Mouse (Mus musculus) kidney, postnatal 0 days (tissue): ENCODE data around the gene Olfr811. TPM values are rescaled to one million over a fixed set of nuclear protein-coding genes. Genes with fewer than 3 reads are reported as not detected.

Source experiments
- ATAC-seq: fragments of 200-750 bp; cut with Nextera tagmentation; replicated peaks from 2 replicates; pipeline ENCODE4 v1.8.0; 2017; ENCODE audit warnings: low read depth, moderate number of reproducible peaks, moderate TSS enrichment, moderate library complexity; ENCODE audit not compliant: low FRiP score
- DNase-seq: peaks from one replicate; pipeline ENCODE4 v3.0.0-alpha.2; 2016; ENCODE audit warnings: low spot score
- H3K27ac ChIP-seq: fragments of 300-500 bp; sonication (generic); 2 replicates; pipeline ENCODE4 v1.5.1; 2014; ENCODE audit warnings: mild to moderate bottlenecking
- H3K27me3 ChIP-seq: fragments of 300-500 bp; sonication (generic); 2 replicates; pipeline ENCODE4 v1.6.1; 2014; ENCODE audit warnings: low read length, mixed read lengths; ENCODE audit not compliant: insufficient read depth
- H3K36me3 ChIP-seq: fragments of 300-500 bp; sonication (generic); 2 replicates; pipeline ENCODE4 v1.6.1; 2014; ENCODE audit warnings: low read length, mixed read lengths; ENCODE audit not compliant: insufficient read depth
- H3K4me1 ChIP-seq: fragments of 300-500 bp; sonication (generic); replicated peaks from 2 replicates; pipeline ENCODE4 v1.6.1; 2014; ENCODE audit warnings: antibody characterized with exemption, low read length, mixed read lengths; ENCODE audit not compliant: insufficient read depth
- H3K4me2 ChIP-seq: fragments of 300-500 bp; sonication (generic); 2 replicates; pipeline ENCODE4 v1.6.1; 2014; ENCODE audit warnings: mild to moderate bottlenecking, low read length, moderate library complexity, mixed read lengths
- H3K4me3 ChIP-seq: fragments of 300-500 bp; sonication (generic); replicated peaks from 2 replicates; pipeline ENCODE4 v1.5.1; 2014; ENCODE audit warnings: low read depth, low read length
- H3K9ac ChIP-seq: fragments of 300-500 bp; sonication (generic); 2 replicates; pipeline ENCODE4 v1.6.1; 2014; ENCODE audit warnings: low read depth, low read length
- H3K9me3 ChIP-seq: fragments of 300-500 bp; sonication (generic); replicated peaks from 2 replicates; pipeline ENCODE4 v1.6.1; 2016; ENCODE audit warnings: low read length, inconsistent platforms, mixed read lengths
- CTCF ChIP-seq: IDR thresholded peaks from 2 replicates; pipeline ENCODE4 v1.5.1; 2016; ENCODE audit warnings: antibody characterized with exemption, low read depth, mild to moderate bottlenecking, moderate library complexity
- WGBS: fragments of 180-500 bp; shearing (Covaris S2); extraction: QIAGEN DNeasy Blood & Tissue Kit; methylation state at CpG from one replicate; pipeline ENCODE4 v1.1.7; 2014; 5-methylcytosine and 5-hydroxymethylcytosine counted together
- polyA plus RNA-seq: library from polyadenylated mRNA; unstranded; fragments of >200 nt; fragmentation: Nextera tagmentation; extraction: Ambion mirVana; gene quantifications from 2 replicates; pipeline ENCODE4 v1.2.1, GENCODE M21; 2015

Olfr811 gene
- polyA plus RNA-seq, result not detected in 2 replicates

- H3K4me3 ChIP-seq, result no peak within 1 kb of the TSS
- ATAC-seq, result no peak
Measured at GRCm38 (mm10) chr10:129804296-129804695, at the start of gene Olfr811. Gene Olfr811 (minus strand): TSS chr10:129804396.

GRCm38 (mm10) chr10:129847343-129847742 lies 43.1 kb upstream of the Olfr811 start:
- Histone ChIP-seq H3K4me2 (no peak overlapping the region), H3K9ac (no peak overlapping the region), H3K9me3 (no peaks in the 10 kb centered on the region), H3K4me1 (no peaks in the 10 kb centered on the region), H3K36me3 (no peaks in the 10 kb centered on the region), H3K4me3 (no peak overlapping the region), H3K27ac (no peak overlapping the region), H3K27me3 (no peaks in the 10 kb centered on the region)
- 92% methylated on average over 1 of the region's 1 CpGs for WGBS
- no peak for TF ChIP-seq CTCF
- DNase-seq (no peak), ATAC-seq (no peak)

More at GRCm38 (mm10) chr10:129804296-129804695, at the start of gene Olfr811:
- WGBS, result 78% methylated on average over 4 of the region's 4 CpGs
- Histone ChIP-seq H3K27ac (no peak within 1 kb of the TSS), H3K9me3 (no peaks in the 10 kb centered on the region), H3K36me3 (no peaks in the 10 kb centered on the region), H3K9ac (no peak within 1 kb of the TSS), H3K27me3 (no peaks in the 10 kb centered on the region), H3K4me1 (no peaks in the 10 kb centered on the region), H3K4me2 (no peak within 1 kb of the TSS)
- no peak for TF ChIP-seq CTCF
- no peak for DNase-seq

- Histone ChIP-seq H3K27ac (no peak within 1 kb of the TSS), H3K36me3 (no peaks in the 10 kb centered on the region), H3K4me3 (no peak within 1 kb of the TSS), H3K4me1 (no peaks in the 10 kb centered on the region), H3K9ac (no peak within 1 kb of the TSS), H3K27me3 (no peaks in the 10 kb centered on the region), H3K9me3 (no peaks in the 10 kb centered on the region), H3K4me2 (no peak within 1 kb of the TSS)
- DNase-seq (no peak), ATAC-seq (no peak)
- no peak for TF ChIP-seq CTCF
- 62% methylated on average over 1 of the region's 1 CpGs for WGBS
Measured at GRCm38 (mm10) chr10:129845994-129846393, 41.8 kb upstream of the Olfr811 start, which contains the start of gene Olfr812. Gene Olfr812 (minus strand): TSS chr10:129846094.

GRCm38 (mm10) chr10:129794817-129795216 lies 9.4 kb downstream of the Olfr811 start, which contains the start of gene Olfr810:
Gene Olfr810 (minus strand): TSS chr10:129794917.
- no peak within 1 kb of the TSS for H3K9ac ChIP-seq
- no peak for TF ChIP-seq CTCF
- no peak within 1 kb of the TSS for H3K4me2 ChIP-seq
- H3K27me3 ChIP-seq, result no peaks in the 10 kb centered on the region
- no peaks in the 10 kb centered on the region for H3K36me3 ChIP-seq
- DNase-seq (no peak), ATAC-seq (no peak)
- no peaks in the 10 kb centered on the region for H3K9me3 ChIP-seq
- no peaks in the 10 kb centered on the region for H3K4me1 ChIP-seq
- H3K4me3 ChIP-seq, result no peak within 1 kb of the TSS
- no peak within 1 kb of the TSS for H3K27ac ChIP-seq

- H3K36me3 ChIP-seq, result no peaks in the 10 kb centered on the region
- TF ChIP-seq CTCF, result no peak
- H3K27ac ChIP-seq, result no peak overlapping the region
- no peak overlapping the region for H3K4me2 ChIP-seq
- H3K9me3 ChIP-seq, result no peaks in the 10 kb centered on the region
- DNase-seq, result no peak
- H3K4me1 ChIP-seq, result no peaks in the 10 kb centered on the region
- no peak for ATAC-seq
- H3K4me3 ChIP-seq, result no peak overlapping the region
- H3K9ac ChIP-seq, result no peak overlapping the region
- no peaks in the 10 kb centered on the region for H3K27me3 ChIP-seq
Measured at GRCm38 (mm10) chr10:129778123-129778522, 26.1 kb downstream of the Olfr811 start.

GRCm38 (mm10) chr10:129774338-129774737 lies 29.9 kb downstream of the Olfr811 start, which contains the start of gene Olfr809:
Gene Olfr809 (plus strand): TSS chr10:129774638.
- no peak for TF ChIP-seq CTCF
- no peaks in the 10 kb centered on the region for H3K36me3 ChIP-seq
- no peaks in the 10 kb centered on the region for H3K27me3 ChIP-seq
- H3K9me3 ChIP-seq, result no peaks in the 10 kb centered on the region
- H3K27ac ChIP-seq, result no peak within 1 kb of the TSS
- ATAC-seq (no peak), DNase-seq (no peak)
- H3K4me3 ChIP-seq, result no peak within 1 kb of the TSS
- no peaks in the 10 kb centered on the region for H3K4me1 ChIP-seq
- H3K9ac ChIP-seq, result no peak within 1 kb of the TSS
- H3K4me2 ChIP-seq, result no peak within 1 kb of the TSS

- 86% methylated on average over 1 of the region's 1 CpGs for WGBS
- ATAC-seq (no peak), DNase-seq (no peak)
- Histone ChIP-seq H3K9ac (no peak within 1 kb of the TSS), H3K27me3 (no peaks in the 10 kb centered on the region), H3K27ac (no peak within 1 kb of the TSS), H3K4me2 (no peak within 1 kb of the TSS), H3K4me1 (no peaks in the 10 kb centered on the region), H3K9me3 (no peaks in the 10 kb centered on the region), H3K4me3 (no peak within 1 kb of the TSS), H3K36me3 (no peaks in the 10 kb centered on the region)
- no peak for TF ChIP-seq CTCF
Measured at GRCm38 (mm10) chr10:129765182-129765581, 39.0 kb downstream of the Olfr811 start, which contains the start of gene Olfr808. Gene Olfr808 (plus strand): TSS chr10:129765482.
